Mouse (Mus musculus): ENCODE data around the gene Lage3. TPM values are rescaled to one million over a fixed set of nuclear protein-coding genes. Genes with fewer than 3 reads are reported as not detected.

Gene Lage3
- total and polyA plus RNA-seq, 2 experiments: 32.2 to 35.3 TPM

- peak; percentile 55 for DNase-seq (ENCODE audit: extremely low read depth, low read depth, low spot score)
- no peaks in the 10 kb centered on the region for H3K27me3 ChIP-seq (ENCODE audit: control insufficient read depth, insufficient read depth, low read length)
- H3K4me1 ChIP-seq (ENCODE audit: control insufficient read depth, insufficient read depth, low read length): no peaks in the 10 kb centered on the region; the same call in 1 of the 2 replicates
- peaks cover 47% of the 10 kb centered on the region for H3K36me3 ChIP-seq (ENCODE audit: control insufficient read depth, insufficient read depth, low read length)
- H3K9ac ChIP-seq (ENCODE audit: low read depth, low read length): peak within 1 kb of the TSS; percentile 96
- WGBS: under 1% methylated on average over 40 of the region's 41 CpGs
- TF ChIP-seq CTCF (IDR thresholded peaks at IDR 0.05; ENCODE audit: low read depth, low read length) (peak; percentile 12; the same call in 1 of the 2 replicates), POLR2A (IDR thresholded peaks at IDR 0.05; ENCODE audit: extremely low read depth, insufficient read depth, low read length) (peak; percentile 61; the same call in 1 of the 2 replicates)
- peak within 1 kb of the TSS; percentile 92 for H3K27ac ChIP-seq (replicated peaks; ENCODE audit: insufficient read depth, low read depth, low read length)
- H3K4me3 ChIP-seq (ENCODE audit: insufficient read depth, low read depth, low read length): peak within 1 kb of the TSS; percentile 74
- H3K79me2 ChIP-seq (ENCODE audit: control insufficient read depth, insufficient read depth, low read length): peaks cover 5% of the 10 kb centered on the region; the same call in 1 of the 2 replicates
Observed at GRCm38 (mm10) chrX:74304867-74305700, 48.3 kb downstream of the Lage3 start, which contains the start of gene Gdi1. Gene Gdi1, plus strand, starts transcription at chrX:74304998.

Other genes starting within 250 kb of the Lage3 start
- not detected in 2 replicates for gene Opn1mw, start 226.2 kb downstream of the Lage3 start, total RNA-seq (2014; rRNA removed)
- not detected in 2 replicates for gene Opn1mw, start 226.2 kb downstream of the Lage3 start, polyA plus RNA-seq (2012; rRNA removed)
- gene Mecp2, start 218.3 kb downstream of the Lage3 start, total RNA-seq (2014; rRNA removed): 5.4 and 5.8 TPM in 2 replicates
- 1.9 and 2.0 TPM in 2 replicates for gene Mecp2, start 218.3 kb downstream of the Lage3 start, polyA plus RNA-seq (2012; rRNA removed)
- gene Tex28, start 185.8 kb downstream of the Lage3 start, total RNA-seq (2014; rRNA removed): not detected in 2 replicates
- not detected in 2 replicates for gene Tex28, start 185.8 kb downstream of the Lage3 start, polyA plus RNA-seq (2012; rRNA removed)
- gene Tktl1, start 176.4 kb downstream of the Lage3 start, total RNA-seq (2014; rRNA removed): under 0.01 TPM in 1 of 2 replicates, not detected in the other
- not detected in 2 replicates for gene Tktl1, start 176.4 kb downstream of the Lage3 start, polyA plus RNA-seq (2012; rRNA removed)
- 34.8 and 47.3 TPM in 2 replicates for gene Flna, start 103.8 kb downstream of the Lage3 start, total RNA-seq (2014; rRNA removed)
- gene Flna, start 103.8 kb downstream of the Lage3 start, polyA plus RNA-seq (2012; rRNA removed): 14.9 and 24.4 TPM in 2 replicates
- gene Emd, start 98.9 kb downstream of the Lage3 start, total RNA-seq (2014; rRNA removed): 10.2 and 10.3 TPM in 2 replicates
- 32.4 and 38.8 TPM in 2 replicates for gene Emd, start 98.9 kb downstream of the Lage3 start, polyA plus RNA-seq (2012; rRNA removed)
- gene Rpl10, start 82.8 kb downstream of the Lage3 start, total RNA-seq (2014; rRNA removed): 1,181 and 1,274 TPM in 2 replicates
- gene Rpl10, start 82.8 kb downstream of the Lage3 start, polyA plus RNA-seq (2012; rRNA removed): 968 and 1,030 TPM in 2 replicates
- 29.7 and 37.2 TPM in 2 replicates for gene Taz, start 71.7 kb downstream of the Lage3 start, total RNA-seq (2014; rRNA removed)
- gene Taz, start 71.7 kb downstream of the Lage3 start, polyA plus RNA-seq (2012; rRNA removed): 48.8 and 53.9 TPM in 2 replicates
- 3.5 and 6.1 TPM in 2 replicates for gene Dnase1l1, start 71.3 kb downstream of the Lage3 start, total RNA-seq (2014; rRNA removed)
- gene Dnase1l1, start 71.3 kb downstream of the Lage3 start, polyA plus RNA-seq (2012; rRNA removed): 4.9 and 5.5 TPM in 2 replicates
- 53.1 and 67.8 TPM in 2 replicates for gene Atp6ap1, start 56.5 kb downstream of the Lage3 start, total RNA-seq (2014; rRNA removed)
- 150 and 152 TPM in 2 replicates for gene Atp6ap1, start 56.5 kb downstream of the Lage3 start, polyA plus RNA-seq (2012; rRNA removed)
- 54.7 and 55.5 TPM in 2 replicates for gene Gdi1, start 48.6 kb downstream of the Lage3 start, total RNA-seq (2014; rRNA removed)
- 43.6 and 72.5 TPM in 2 replicates for gene Gdi1, start 48.6 kb downstream of the Lage3 start, polyA plus RNA-seq (2012; rRNA removed)
- 8.1 and 10.3 TPM in 2 replicates for gene Fam50a, start 40.6 kb downstream of the Lage3 start, total RNA-seq (2014; rRNA removed)
- gene Fam50a, start 40.6 kb downstream of the Lage3 start, polyA plus RNA-seq (2012; rRNA removed): 6.3 and 7.3 TPM in 2 replicates
- gene Plxna3, start 24.6 kb downstream of the Lage3 start, total RNA-seq (2014; rRNA removed): 0.34 and 0.46 TPM in 2 replicates
- 0.95 and 1.8 TPM in 2 replicates for gene Plxna3, start 24.6 kb downstream of the Lage3 start, polyA plus RNA-seq (2012; rRNA removed)
- gene Ubl4a, start 19.6 kb upstream of the Lage3 start, total RNA-seq (2014; rRNA removed): 14.0 and 17.0 TPM in 2 replicates
- 29.2 and 33.6 TPM in 2 replicates for gene Ubl4a, start 19.6 kb upstream of the Lage3 start, polyA plus RNA-seq (2012; rRNA removed)
- gene Slc10a3, start 19.7 kb upstream of the Lage3 start, total RNA-seq (2014; rRNA removed): 2.8 and 3.2 TPM in 2 replicates
- gene Slc10a3, start 19.7 kb upstream of the Lage3 start, polyA plus RNA-seq (2012; rRNA removed): 6.3 and 8.4 TPM in 2 replicates
- gene Fam3a, start 39.7 kb upstream of the Lage3 start, total RNA-seq (2014; rRNA removed): 5.8 and 8.1 TPM in 2 replicates
- gene Fam3a, start 39.7 kb upstream of the Lage3 start, polyA plus RNA-seq (2012; rRNA removed): 22.7 and 24.1 TPM in 2 replicates
- 50.5 and 68.5 TPM in 2 replicates for gene Ikbkg, start 39.7 kb upstream of the Lage3 start, total RNA-seq (2014; rRNA removed)
- 24.3 and 32.8 TPM in 2 replicates for gene Ikbkg, start 39.7 kb upstream of the Lage3 start, polyA plus RNA-seq (2012; rRNA removed)
- 3.2 and 4.0 TPM in 2 replicates for gene G6pdx, start 75.6 kb upstream of the Lage3 start, total RNA-seq (2014; rRNA removed)
- gene G6pdx, start 75.6 kb upstream of the Lage3 start, polyA plus RNA-seq (2012; rRNA removed): 2.0 and 3.8 TPM in 2 replicates
- gene Gm6880, start 127.8 kb upstream of the Lage3 start, total RNA-seq (2014; rRNA removed): not detected in 2 replicates
- not detected in 2 replicates for gene Gm6880, start 127.8 kb upstream of the Lage3 start, polyA plus RNA-seq (2012; rRNA removed)
- gene Olfr1326-ps1, start 221.3 kb upstream of the Lage3 start, total RNA-seq (2014; rRNA removed): not detected in 2 replicates
- gene Olfr1326-ps1, start 221.3 kb upstream of the Lage3 start, polyA plus RNA-seq (2012; rRNA removed): not detected in 2 replicates
- not detected in 2 replicates for gene Olfr1325, start 239.1 kb upstream of the Lage3 start, total RNA-seq (2014; rRNA removed)
- gene Olfr1325, start 239.1 kb upstream of the Lage3 start, polyA plus RNA-seq (2012; rRNA removed): not detected in 2 replicates